Mouse (Mus musculus): Measurements from ENCODE around the gene Gpr26.

Gene Gpr26

DNA sequence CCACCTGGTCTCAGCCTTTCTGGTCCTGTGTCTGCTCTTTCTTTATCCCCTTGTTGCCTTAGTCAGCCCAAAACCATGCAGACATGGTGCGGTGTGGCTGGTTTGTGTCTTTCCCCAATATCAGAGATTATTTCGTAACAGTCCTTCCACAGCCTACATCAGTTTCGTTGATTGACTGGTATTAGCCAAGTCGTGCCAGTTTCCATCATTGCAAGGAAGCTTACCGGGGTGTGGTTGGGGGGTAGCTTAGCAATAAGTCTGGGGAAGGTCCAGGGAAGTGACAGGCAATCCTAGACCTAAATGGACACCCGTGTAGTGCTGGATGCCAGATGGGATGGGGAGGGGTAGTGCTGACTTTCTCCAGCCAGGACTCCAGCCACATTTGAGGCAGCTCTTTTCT lies 59.3 kb downstream of the Gpr26 start:
- DNase-seq (ENCODE audit: low spot score in 2 of 2): no peak

DNA sequence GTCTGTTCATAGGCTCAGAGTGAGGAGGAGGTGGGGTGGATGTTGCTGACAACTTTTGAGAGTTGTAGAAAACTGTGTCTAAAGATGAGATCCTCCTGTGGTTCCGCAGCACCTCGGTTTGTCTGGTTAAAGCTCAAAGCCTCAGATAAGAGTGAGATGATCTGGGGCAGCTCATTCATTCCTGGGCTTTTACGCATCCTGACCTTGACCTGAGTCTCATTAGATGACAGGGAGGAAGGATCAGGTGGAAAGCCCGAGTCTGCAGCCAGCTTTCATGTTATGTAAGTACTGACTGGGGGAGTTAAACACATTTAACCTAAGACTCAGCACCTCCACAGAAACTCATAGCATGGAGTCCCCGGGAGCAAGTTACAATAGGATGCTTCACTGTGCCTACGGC lies 60.4 kb downstream of the Gpr26 start:
- DNase-seq (ENCODE audit: low spot score in 2 of 2): no peak

DNA sequence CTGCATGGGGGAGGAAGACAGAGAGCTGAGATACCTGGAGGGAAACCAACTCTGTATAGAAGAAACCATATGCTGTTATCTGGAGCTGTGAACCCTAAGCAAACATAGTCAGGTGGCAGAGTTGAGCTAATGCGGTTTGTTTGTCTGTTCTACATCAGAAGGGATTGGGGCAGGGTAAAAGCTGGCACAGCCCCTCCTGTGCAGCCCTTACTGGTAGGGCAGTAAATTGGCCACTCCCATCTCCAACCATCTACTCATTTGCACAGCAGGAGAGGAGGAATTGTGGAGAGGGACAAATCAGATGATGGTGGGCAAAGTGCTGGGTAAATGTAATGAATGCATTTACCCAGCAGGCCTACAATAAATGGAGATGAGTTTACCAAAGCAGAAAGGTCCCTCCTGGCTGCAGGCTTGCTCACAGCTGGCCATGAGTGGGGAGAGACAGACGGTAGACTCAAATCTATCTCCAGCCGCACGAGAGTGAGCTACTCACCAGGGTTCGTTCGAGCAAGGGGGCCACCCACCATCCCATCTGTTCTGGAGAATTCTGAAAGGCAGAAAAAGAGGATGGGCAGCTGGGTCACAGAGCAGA lies 65.8 kb downstream of the Gpr26 start:
- DNase-seq (ENCODE audit: low spot score in 2 of 2): no peak
